Mouse (Mus musculus): Measurements from ENCODE around the gene Dpt.
"Not testable (repeated sequence)": the region's sequence is repeated elsewhere in the genome, so short reads cannot be mapped to it uniquely, and the experiment has no call there.

The Dpt gene

GRCm38 (mm10) chr1:164796471-164796870, at the start of gene Dpt:
TSS of gene Dpt (plus strand) at chr1:164796644.
- DNase-seq: peak; percentile 31

- DNase-seq: no peak
Observed at GRCm38 (mm10) chr1:164753736-164754135, 42.7 kb upstream of the Dpt start.

GRCm38 (mm10) chr1:164755671-164756070, 40.8 kb upstream of the Dpt start:
- no peak for DNase-seq

GRCm38 (mm10) chr1:164756951-164757350, 39.5 kb upstream of the Dpt start:
- DNase-seq: no peak

- no peak for DNase-seq
Observed at GRCm38 (mm10) chr1:164758401-164758800, 38.0 kb upstream of the Dpt start.

- peak; percentile 12 for DNase-seq
Observed at GRCm38 (mm10) chr1:164762276-164762675, 34.2 kb upstream of the Dpt start.

- no peak for DNase-seq
Observed at GRCm38 (mm10) chr1:164766646-164767045, 29.8 kb upstream of the Dpt start.

GRCm38 (mm10) chr1:164770611-164771010, 25.8 kb upstream of the Dpt start:
- DNase-seq: no peak

GRCm38 (mm10) chr1:164780851-164781510, 15.5 kb upstream of the Dpt start:
- no peak for DNase-seq

GRCm38 (mm10) chr1:164786165-164786564, 10.3 kb upstream of the Dpt start:
- no peak for DNase-seq

- DNase-seq: no peak
Observed at GRCm38 (mm10) chr1:164787771-164788170, 8.7 kb upstream of the Dpt start.

- no peak for DNase-seq
Observed at GRCm38 (mm10) chr1:164788292-164788691, 8.2 kb upstream of the Dpt start.

GRCm38 (mm10) chr1:164790296-164790695, 6.1 kb upstream of the Dpt start:
- not testable (repeated sequence) for DNase-seq

- DNase-seq: no peak
Observed at GRCm38 (mm10) chr1:164793049-164793448, 3.4 kb upstream of the Dpt start.

- DNase-seq: no peak
Observed at GRCm38 (mm10) chr1:164797746-164798285, 1.4 kb downstream of the Dpt start.

GRCm38 (mm10) chr1:164798471-164798922, 2.1 kb downstream of the Dpt start:
- no peak for DNase-seq

GRCm38 (mm10) chr1:164799161-164799560, 2.7 kb downstream of the Dpt start:
- no peak for DNase-seq

- no peak for DNase-seq
Observed at GRCm38 (mm10) chr1:164804277-164804676, 7.8 kb downstream of the Dpt start.

GRCm38 (mm10) chr1:164804751-164805435, 8.4 kb downstream of the Dpt start:
- no peak for DNase-seq

- DNase-seq: no peak
Observed at GRCm38 (mm10) chr1:164809371-164809770, 12.9 kb downstream of the Dpt start.

GRCm38 (mm10) chr1:164811296-164811695, 14.9 kb downstream of the Dpt start:
- DNase-seq: no peak

- DNase-seq: no peak
Observed at GRCm38 (mm10) chr1:164814243-164814642, 17.8 kb downstream of the Dpt start.

GRCm38 (mm10) chr1:164815330-164815729, 18.9 kb downstream of the Dpt start:
- DNase-seq: no peak

GRCm38 (mm10) chr1:164817331-164817730, 20.9 kb downstream of the Dpt start:
- no peak for DNase-seq

Measured in embryo, embryonic 11 days (tissue).